Mouse (Mus musculus) olfactory bulb, adult 2 months (tissue): Measurements from ENCODE around the gene Sell.

Source experiments
- CTCF ChIP-seq: fragments of 200-500 bp; IDR thresholded peaks from 2 replicates; pipeline ENCODE4 v1.5.1; 2012; ENCODE audit warnings: low read depth, mild to moderate bottlenecking, low read length, moderate library complexity; ENCODE audit not compliant: insufficient read depth
- POLR2A ChIP-seq: fragments of 200-500 bp; IDR thresholded peaks from 2 replicates; pipeline ENCODE4 v1.6.1; 2012; ENCODE audit warnings: mild to moderate bottlenecking, low read depth, low read length, moderate library complexity; ENCODE audit not compliant: insufficient read depth

GRCm38 (mm10) chr1:164096780-164097179 is 35.0 kb downstream of the Sell start:
- TF ChIP-seq CTCF (no peak), POLR2A (no peak)
